Mouse (Mus musculus) bone marrow macrophage, adult 2 months (primary cell): ENCODE measurements at regions not wholly inside any gene's neighbourhood (a gene's known extent, or its start where the extent isn't known, plus 50 kb on each side); places are given as distances from the start of the nearest gene placed in this dataset.

ENCODE experiments used
- CTCF ChIP-seq: IDR thresholded peaks from 2 replicates; pipeline ENCODE4 v1.5.1; 2012; ENCODE audit warnings: low read depth, mild to moderate bottlenecking, low read length, moderate library complexity
- POLR2A ChIP-seq: IDR thresholded peaks from 2 replicates; pipeline ENCODE4 v1.6.1; 2012; ENCODE audit warnings: mild to moderate bottlenecking, low read depth, low read length, borderline replicate concordance

DNA sequence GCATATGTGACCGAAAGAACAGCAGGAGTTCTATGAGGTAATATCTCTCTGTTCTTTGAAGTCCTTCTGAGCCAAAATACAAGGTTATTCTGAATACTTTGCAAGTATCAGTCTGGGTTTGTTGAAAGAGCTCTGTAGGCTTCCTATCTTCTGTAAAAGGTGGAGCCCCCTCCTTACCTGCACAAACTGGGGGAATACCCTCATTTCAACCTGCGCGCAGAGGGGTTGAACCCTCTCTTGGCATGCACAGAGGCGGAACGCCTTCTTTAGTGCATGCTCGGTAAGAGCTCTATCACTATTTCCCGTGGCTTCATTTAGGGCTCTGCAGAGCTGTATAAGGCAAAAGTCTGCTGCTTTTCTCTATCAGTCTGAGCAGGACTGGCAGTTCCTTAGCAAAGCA is 113.0 kb upstream of the Klf3 start:
- TF ChIP-seq CTCF = no peak
- TF ChIP-seq POLR2A = no peak
